Mouse (Mus musculus): ENCODE measurements around the gene Stk32c. TPM values are rescaled to one million over a fixed set of nuclear protein-coding genes. Genes with fewer than 3 reads are reported as not detected.

The Stk32c gene
- polyA plus RNA-seq, 1 experiment: 3.2 TPM

GRCm38 (mm10) chr7:139214160-139214559 lies 1.1 kb upstream of the Stk32c start:
- no peak overlapping the region for H3K4me3 ChIP-seq (ENCODE audit: insufficient read depth, low read depth, low read length)
- H3K36me3 ChIP-seq (ENCODE audit: control insufficient read depth, insufficient read depth, low read length): no peaks in the 10 kb centered on the region
- H3K4me1 ChIP-seq (ENCODE audit: control insufficient read depth, insufficient read depth, low read length): peaks cover 5% of the 10 kb centered on the region; the same call in 1 of the 2 replicates
- no peaks in the 10 kb centered on the region for H3K27me3 ChIP-seq (replicated peaks; ENCODE audit: control insufficient read depth, insufficient read depth, low read length)
- 74% methylated on average over 3 of the region's 3 CpGs for WGBS
- TF ChIP-seq POLR2A (IDR thresholded peaks at IDR 0.05; ENCODE audit: low read depth, low read length) (no peak), CTCF (conservative IDR thresholded peaks at IDR 0.05; ENCODE audit: insufficient read depth, insufficient read length, low read depth, low read length) (no peak)
- no peak for DNase-seq
- H3K27ac ChIP-seq (ENCODE audit: insufficient read depth, low read depth, low read length): no peak overlapping the region

- 59% methylated on average over 3 of the region's 3 CpGs for WGBS
- peak overlapping the region; percentile 55; the same call in 1 of the 2 replicates for H3K4me3 ChIP-seq (ENCODE audit: insufficient read depth, low read depth, low read length)
- H3K27me3 ChIP-seq (replicated peaks; ENCODE audit: control insufficient read depth, insufficient read depth, low read length): no peaks in the 10 kb centered on the region
- H3K27ac ChIP-seq (ENCODE audit: insufficient read depth, low read depth, low read length): no peak overlapping the region
- peaks cover 2% of the 10 kb centered on the region; the same call in 1 of the 2 replicates for H3K4me1 ChIP-seq (ENCODE audit: control insufficient read depth, insufficient read depth, low read length)
- H3K36me3 ChIP-seq (ENCODE audit: control insufficient read depth, insufficient read depth, low read length): no peaks in the 10 kb centered on the region
- no peak for DNase-seq
- TF ChIP-seq POLR2A (IDR thresholded peaks at IDR 0.05; ENCODE audit: low read depth, low read length) (no peak), CTCF (conservative IDR thresholded peaks at IDR 0.05; ENCODE audit: insufficient read depth, insufficient read length, low read depth, low read length) (no peak)
Observed at GRCm38 (mm10) chr7:139213751-139214150, 644 bp upstream of the Stk32c start.

GRCm38 (mm10) chr7:139211761-139212160 lies 1.3 kb downstream of the Stk32c start:
- Histone ChIP-seq H3K4me3 (ENCODE audit: insufficient read depth, low read depth, low read length) (no peak overlapping the region), H3K36me3 (ENCODE audit: control insufficient read depth, insufficient read depth, low read length) (no peaks in the 10 kb centered on the region), H3K27ac (ENCODE audit: insufficient read depth, low read depth, low read length) (no peak overlapping the region), H3K27me3 (replicated peaks; ENCODE audit: control insufficient read depth, insufficient read depth, low read length) (no peaks in the 10 kb centered on the region), H3K4me1 (ENCODE audit: control insufficient read depth, insufficient read depth, low read length) (peaks cover 5% of the 10 kb centered on the region; the same call in 1 of the 2 replicates)
- no peak for DNase-seq
- WGBS: 94% methylated on average over 6 of the region's 6 CpGs
- TF ChIP-seq POLR2A (IDR thresholded peaks at IDR 0.05; ENCODE audit: low read depth, low read length) (no peak), CTCF (conservative IDR thresholded peaks at IDR 0.05; ENCODE audit: insufficient read depth, insufficient read length, low read depth, low read length) (no peak)

- H3K4me1 ChIP-seq (ENCODE audit: control insufficient read depth, insufficient read depth, low read length): peaks cover 5% of the 10 kb centered on the region; the same call in 1 of the 2 replicates
- H3K36me3 ChIP-seq (ENCODE audit: control insufficient read depth, insufficient read depth, low read length): no peaks in the 10 kb centered on the region
- no peak overlapping the region for H3K4me3 ChIP-seq (ENCODE audit: insufficient read depth, low read depth, low read length)
- no peaks in the 10 kb centered on the region for H3K27me3 ChIP-seq (replicated peaks; ENCODE audit: control insufficient read depth, insufficient read depth, low read length)
- H3K27ac ChIP-seq (ENCODE audit: insufficient read depth, low read depth, low read length): peak overlapping the region; percentile 71; the same call in 1 of the 2 replicates
- TF ChIP-seq CTCF (conservative IDR thresholded peaks at IDR 0.05; ENCODE audit: insufficient read depth, insufficient read length, low read depth, low read length) (no peak), POLR2A (IDR thresholded peaks at IDR 0.05; ENCODE audit: low read depth, low read length) (no peak)
- peak; percentile 61 for DNase-seq
- 62% methylated on average over 4 of the region's 4 CpGs for WGBS
Observed at GRCm38 (mm10) chr7:139208773-139209095, 4.4 kb downstream of the Stk32c start.

GRCm38 (mm10) chr7:139208023-139208772 lies 4.9 kb downstream of the Stk32c start:
- H3K27ac ChIP-seq (ENCODE audit: insufficient read depth, low read depth, low read length): peak overlapping the region; percentile 71
- peaks cover 5% of the 10 kb centered on the region; the same call in 1 of the 2 replicates for H3K4me1 ChIP-seq (ENCODE audit: control insufficient read depth, insufficient read depth, low read length)
- no peak overlapping the region for H3K4me3 ChIP-seq (ENCODE audit: insufficient read depth, low read depth, low read length)
- DNase-seq: peak; percentile 53
- TF ChIP-seq CTCF (conservative IDR thresholded peaks at IDR 0.05; ENCODE audit: insufficient read depth, insufficient read length, low read depth, low read length) (peak; percentile 79), POLR2A (IDR thresholded peaks at IDR 0.05; ENCODE audit: low read depth, low read length) (no peak)
- H3K36me3 ChIP-seq (ENCODE audit: control insufficient read depth, insufficient read depth, low read length): no peaks in the 10 kb centered on the region
- no peaks in the 10 kb centered on the region for H3K27me3 ChIP-seq (replicated peaks; ENCODE audit: control insufficient read depth, insufficient read depth, low read length)
- 10% methylated on average over 7 of the region's 7 CpGs for WGBS

- Histone ChIP-seq H3K4me3 (ENCODE audit: insufficient read depth, low read depth, low read length) (no peak overlapping the region), H3K27me3 (replicated peaks; ENCODE audit: control insufficient read depth, insufficient read depth, low read length) (no peaks in the 10 kb centered on the region; the same call in 1 of the 2 replicates), H3K4me1 (ENCODE audit: control insufficient read depth, insufficient read depth, low read length) (no peaks in the 10 kb centered on the region), H3K36me3 (ENCODE audit: control insufficient read depth, insufficient read depth, low read length) (no peaks in the 10 kb centered on the region), H3K27ac (ENCODE audit: insufficient read depth, low read depth, low read length) (no peak overlapping the region)
- no peak for DNase-seq
- 44% methylated on average over 6 of the region's 6 CpGs for WGBS
- TF ChIP-seq POLR2A (IDR thresholded peaks at IDR 0.05; ENCODE audit: low read depth, low read length) (no peak), CTCF (conservative IDR thresholded peaks at IDR 0.05; ENCODE audit: insufficient read depth, insufficient read length, low read depth, low read length) (no peak)
Observed at GRCm38 (mm10) chr7:139201209-139201608, 11.9 kb downstream of the Stk32c start.

GRCm38 (mm10) chr7:139200108-139200507 lies 13.0 kb downstream of the Stk32c start:
- DNase-seq: peak; percentile 66
- no peaks in the 10 kb centered on the region for H3K36me3 ChIP-seq (ENCODE audit: control insufficient read depth, insufficient read depth, low read length)
- no peak overlapping the region for H3K4me3 ChIP-seq (ENCODE audit: insufficient read depth, low read depth, low read length)
- TF ChIP-seq CTCF (conservative IDR thresholded peaks at IDR 0.05; ENCODE audit: insufficient read depth, insufficient read length, low read depth, low read length): peak; percentile 76
- TF ChIP-seq POLR2A (IDR thresholded peaks at IDR 0.05; ENCODE audit: low read depth, low read length): no peak
- 27% methylated on average over 7 of the region's 7 CpGs for WGBS
- no peaks in the 10 kb centered on the region for H3K4me1 ChIP-seq (ENCODE audit: control insufficient read depth, insufficient read depth, low read length)
- no peaks in the 10 kb centered on the region; the same call in 1 of the 2 replicates for H3K27me3 ChIP-seq (replicated peaks; ENCODE audit: control insufficient read depth, insufficient read depth, low read length)
- H3K27ac ChIP-seq (ENCODE audit: insufficient read depth, low read depth, low read length): no peak overlapping the region
